Mouse (Mus musculus) hindbrain, embryonic 16.5 days (tissue): ENCODE results near the gene Tmpo. TPM values are rescaled to one million over a fixed set of nuclear protein-coding genes. Genes with fewer than 3 reads are reported as not detected.

Source experiments
- ATAC-seq: fragments of 200-750 bp; cut with Nextera tagmentation; 2 replicates; pipeline ENCODE4 v1.8.0; 2017; ENCODE audit warnings: moderate TSS enrichment, moderate library complexity
- H3K27ac ChIP-seq: fragments of 300-500 bp; sonication (generic); 2 replicates; pipeline ENCODE4 v1.5.1; 2014; ENCODE audit warnings: low read depth, mild to moderate bottlenecking, control low read depth, low read length, moderate library complexity
- H3K27me3 ChIP-seq: fragments of 300-500 bp; sonication (generic); replicated peaks from 2 replicates; pipeline ENCODE4 v1.6.1; 2014; ENCODE audit warnings: low read length; ENCODE audit not compliant: control insufficient read depth, insufficient read depth
- H3K36me3 ChIP-seq: fragments of 300-500 bp; sonication (generic); 2 replicates; pipeline ENCODE4 v1.6.1; 2014; ENCODE audit warnings: mild to moderate bottlenecking, low read length, moderate library complexity, mixed read lengths; ENCODE audit not compliant: control insufficient read depth, insufficient read depth
- H3K4me1 ChIP-seq: fragments of 300-500 bp; sonication (generic); 2 replicates; pipeline ENCODE4 v1.6.1; 2014; ENCODE audit warnings: low read depth, low read length; ENCODE audit not compliant: control insufficient read depth, insufficient read depth
- H3K4me2 ChIP-seq: fragments of 300-500 bp; sonication (generic); 2 replicates; pipeline ENCODE4 v1.6.1; 2014; ENCODE audit warnings: mild to moderate bottlenecking, low read length, control low read depth, moderate library complexity
- H3K4me3 ChIP-seq: fragments of 300-500 bp; sonication (generic); 2 replicates; pipeline ENCODE4 v1.5.1; 2014; ENCODE audit warnings: mild to moderate bottlenecking, low read length, control low read depth, moderate library complexity
- H3K9ac ChIP-seq: fragments of 300-500 bp; sonication (generic); 2 replicates; pipeline ENCODE4 v1.6.1; 2014; ENCODE audit warnings: low read depth, mild to moderate bottlenecking, control low read depth, low read length, moderate library complexity
- H3K9me3 ChIP-seq: fragments of 300-500 bp; sonication (generic); 2 replicates; pipeline ENCODE4 v1.6.1; 2014; ENCODE audit warnings: mild to moderate bottlenecking, low read length, moderate library complexity; ENCODE audit not compliant: control insufficient read depth
- WGBS: fragments of 180-500 bp; shearing (Covaris S2); extraction: QIAGEN DNeasy Blood & Tissue Kit; methylation state at CpG from one replicate; pipeline ENCODE4 v1.1.7; 2014; 5-methylcytosine and 5-hydroxymethylcytosine counted together
- polyA plus RNA-seq: library from polyadenylated mRNA; unstranded; fragments of >200 nt; fragmentation: Nextera tagmentation; extraction: Ambion mirVana; gene quantifications from 2 replicates; pipeline ENCODE4 v1.2.1, GENCODE M21; 2015

The Tmpo gene
- polyA plus RNA-seq, 1 experiment from 2014 or later = 68.7 TPM

DNA sequence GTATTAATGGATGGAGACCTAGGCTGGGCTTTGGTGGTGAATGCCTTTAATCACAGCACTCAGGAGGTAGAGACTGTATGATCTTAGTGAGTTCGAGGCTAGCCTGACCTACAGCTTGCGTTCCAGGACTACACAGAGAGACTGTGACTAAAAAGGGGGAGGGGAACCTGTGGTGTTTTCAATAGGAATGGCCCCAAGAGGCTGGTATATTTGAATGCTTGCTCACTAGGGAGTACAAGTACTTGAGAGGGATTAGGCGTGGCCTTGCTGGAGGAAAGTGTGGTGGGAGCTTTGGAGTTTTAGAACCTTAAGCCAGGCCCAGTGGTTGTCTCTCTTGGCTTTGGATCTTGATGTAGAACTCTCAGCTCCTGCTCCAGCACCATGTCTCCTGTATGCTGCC is 50.3 kb downstream of the Tmpo start:
- no peaks in the 10 kb centered on the region for H3K36me3 ChIP-seq
- no peak overlapping the region for H3K4me3 ChIP-seq
- no peak overlapping the region for H3K9ac ChIP-seq
- WGBS = 89% methylated on average over 3 of the region's 3 CpGs
- no peaks in the 10 kb centered on the region for H3K4me1 ChIP-seq
- H3K27ac ChIP-seq = no peak overlapping the region
- no peak for ATAC-seq
- H3K27me3 ChIP-seq = no peaks in the 10 kb centered on the region
- no peak overlapping the region for H3K4me2 ChIP-seq
- H3K9me3 ChIP-seq = no peaks in the 10 kb centered on the region

DNA sequence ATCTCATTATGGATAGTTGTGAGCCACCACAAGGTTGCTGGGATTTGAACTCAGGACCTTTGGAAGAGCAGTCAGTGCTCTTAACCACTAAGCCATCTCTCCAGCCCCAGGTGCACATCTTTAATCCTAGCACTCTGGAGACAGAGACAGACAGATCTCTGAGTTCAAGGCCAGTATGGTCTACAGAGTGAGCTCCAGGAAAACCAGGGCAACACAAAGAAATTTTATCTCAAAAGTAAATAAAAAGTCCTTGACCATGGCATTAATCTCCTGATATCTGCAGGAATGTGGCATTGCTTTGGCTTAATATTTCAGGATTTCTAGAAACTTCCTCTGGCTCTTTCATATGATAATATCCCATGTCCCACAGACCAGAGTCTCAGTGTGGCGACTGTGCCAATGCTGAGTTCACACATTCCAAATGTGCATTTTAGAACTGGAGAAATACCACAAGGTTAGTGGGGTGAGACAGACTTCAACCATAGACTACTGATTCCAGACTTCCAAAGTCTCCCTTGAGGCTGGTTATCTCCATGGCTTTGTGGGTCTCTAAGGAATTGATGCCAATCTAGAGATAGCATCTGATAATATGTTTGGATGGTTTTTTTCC is 52.5 kb downstream of the Tmpo start:
- no peak for ATAC-seq
- no peak overlapping the region for H3K9ac ChIP-seq
- WGBS = 68% methylated on average over 1 of the region's 1 CpGs

DNA sequence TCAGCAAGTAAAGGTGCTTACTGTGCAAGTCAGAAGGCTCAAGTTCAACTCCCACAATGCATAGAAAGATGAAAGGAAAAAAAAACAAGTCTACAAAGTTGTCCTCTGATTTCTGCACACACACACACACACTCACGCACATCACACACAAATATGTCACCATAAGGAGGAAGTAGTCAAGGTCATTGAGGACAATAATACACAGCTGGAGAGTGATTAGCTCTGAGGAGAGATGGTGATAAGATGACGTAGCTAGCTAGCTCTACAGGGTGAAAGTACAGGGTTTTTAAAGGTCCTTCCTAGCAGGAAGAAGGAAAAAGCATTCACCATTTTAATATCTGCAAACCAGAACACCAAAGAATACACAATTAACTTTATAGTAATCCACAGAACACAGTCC is 53.7 kb downstream of the Tmpo start:
- no peaks in the 10 kb centered on the region for H3K27me3 ChIP-seq
- no peak overlapping the region for H3K27ac ChIP-seq
- no peak overlapping the region for H3K4me3 ChIP-seq
- H3K4me1 ChIP-seq = peaks cover 7% of the 10 kb centered on the region
- 75% methylated on average over 2 of the region's 2 CpGs for whole genome bisulfite sequencing
- no peaks in the 10 kb centered on the region for H3K36me3 ChIP-seq
- H3K9me3 ChIP-seq = no peaks in the 10 kb centered on the region
- no peak for ATAC-seq
- H3K9ac ChIP-seq = no peak overlapping the region
- H3K4me2 ChIP-seq = no peak overlapping the region

More for the DNA sequence above, 52.5 kb downstream of the Tmpo start:
- Histone ChIP-seq H3K36me3 (no peaks in the 10 kb centered on the region), H3K4me2 (no peak overlapping the region), H3K4me1 (peaks cover 2% of the 10 kb centered on the region; the same call in 1 of the 2 replicates), H3K27me3 (no peaks in the 10 kb centered on the region), H3K27ac (no peak overlapping the region), H3K9me3 (no peaks in the 10 kb centered on the region), H3K4me3 (no peak overlapping the region)

DNA sequence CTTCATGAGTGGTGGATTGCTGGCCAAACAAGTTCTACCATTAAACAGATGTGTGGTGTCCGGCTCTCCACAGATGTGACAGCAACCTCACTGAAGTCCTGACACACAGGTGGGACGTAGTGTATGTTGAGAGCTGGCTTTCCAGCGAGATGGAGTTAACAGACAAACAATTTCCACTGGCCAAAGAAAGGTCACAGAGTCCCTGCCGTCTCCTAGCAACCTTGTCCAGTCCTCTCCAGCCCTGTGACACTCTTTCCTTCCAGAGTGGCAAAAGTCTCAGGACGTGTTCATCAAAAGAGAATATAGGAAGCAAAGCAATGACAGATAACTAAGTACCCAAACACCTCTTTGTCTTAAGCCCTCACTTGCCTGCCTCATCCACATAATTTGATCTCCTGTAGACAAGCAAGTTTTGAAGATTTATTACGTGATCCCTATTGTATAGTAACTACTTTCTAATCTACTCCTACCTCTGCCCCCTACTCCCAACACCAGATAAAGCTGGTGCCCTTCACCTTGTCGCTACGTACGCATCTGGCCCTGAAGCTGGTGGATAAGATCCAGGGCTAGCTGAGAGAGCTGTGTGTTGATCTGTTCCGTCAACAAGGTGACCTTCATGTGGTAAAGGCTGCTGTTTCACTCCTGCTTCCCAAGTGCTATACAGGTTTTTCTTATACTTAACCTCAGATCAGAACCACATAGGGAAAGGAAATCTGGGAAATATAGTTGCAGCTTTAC is 54.3 kb downstream of the Tmpo start:
- Histone ChIP-seq H3K27me3 (no peaks in the 10 kb centered on the region), H3K9ac (no peak overlapping the region), H3K36me3 (no peaks in the 10 kb centered on the region), H3K27ac (no peak overlapping the region), H3K4me1 (peaks cover 13% of the 10 kb centered on the region), H3K4me2 (no peak overlapping the region), H3K4me3 (no peak overlapping the region), H3K9me3 (no peaks in the 10 kb centered on the region)
- 77% methylated on average over 10 of the region's 10 CpGs for WGBS
- no peak for ATAC-seq

DNA sequence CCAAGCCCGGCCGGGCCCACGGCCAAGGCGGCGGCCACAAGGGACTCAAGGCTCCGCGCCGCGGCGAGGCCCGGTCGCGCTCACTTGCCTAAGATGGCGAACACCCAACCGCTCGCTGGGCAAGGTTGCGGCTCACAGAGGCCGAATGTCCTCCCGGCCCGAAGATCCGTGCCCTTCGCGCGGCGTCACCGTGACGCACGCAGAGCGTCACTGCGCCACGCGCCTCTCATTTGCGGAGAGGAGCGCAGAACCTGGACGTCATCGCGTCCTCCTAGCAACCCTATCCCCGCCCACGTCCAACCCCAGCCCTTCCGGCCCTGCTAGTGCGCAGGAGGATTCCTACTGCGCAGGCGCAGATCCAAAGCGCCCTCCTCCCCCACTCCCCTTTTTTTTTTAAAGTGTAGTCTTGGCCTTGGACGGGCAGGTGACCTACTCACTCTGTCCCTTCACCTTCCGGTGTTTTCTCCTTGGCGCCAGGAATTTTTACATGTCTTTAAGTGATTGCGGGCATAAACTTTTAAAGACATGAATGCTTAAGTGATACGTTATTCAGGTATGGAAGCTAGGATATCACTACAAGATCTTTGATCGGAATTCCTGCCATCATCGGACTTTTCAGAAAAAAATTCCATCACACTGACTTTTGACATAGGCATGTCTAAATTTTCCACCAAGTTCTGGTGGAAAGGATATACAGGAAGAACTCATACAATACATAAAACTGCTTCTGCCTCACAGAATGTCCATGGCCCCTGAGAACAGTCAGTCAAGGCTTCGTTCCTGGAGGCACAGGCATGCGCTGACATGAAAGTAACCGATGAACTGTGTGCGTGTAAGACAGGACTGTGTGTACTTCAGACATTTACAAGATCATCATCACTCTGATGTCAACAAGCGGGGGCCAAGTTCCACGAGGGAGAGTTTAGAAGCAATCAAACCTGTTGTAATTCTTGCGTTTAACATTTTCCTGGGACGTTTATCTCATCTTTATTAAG is 57.0 kb downstream of the Tmpo start, which contains the start of gene Slc25a3:
Gene Slc25a3 (minus strand): TSS at position 232 of the 995 bp plus-strand sequence.
- peaks cover 14% of the 10 kb centered on the region for H3K4me1 ChIP-seq
- H3K4me2 ChIP-seq = peak within 1 kb of the TSS; percentile 62
- peak within 1 kb of the TSS; percentile 91 for H3K4me3 ChIP-seq
- peaks cover 8% of the 10 kb centered on the region; the same call in 1 of the 2 replicates for H3K36me3 ChIP-seq
- H3K27me3 ChIP-seq = no peaks in the 10 kb centered on the region
- peak; percentile 100 for ATAC-seq
- peak within 1 kb of the TSS; percentile 94 for H3K9ac ChIP-seq
- H3K27ac ChIP-seq = peak within 1 kb of the TSS; percentile 95
- H3K9me3 ChIP-seq = no peaks in the 10 kb centered on the region
- WGBS = 13% methylated on average over 54 of the region's 59 CpGs

DNA sequence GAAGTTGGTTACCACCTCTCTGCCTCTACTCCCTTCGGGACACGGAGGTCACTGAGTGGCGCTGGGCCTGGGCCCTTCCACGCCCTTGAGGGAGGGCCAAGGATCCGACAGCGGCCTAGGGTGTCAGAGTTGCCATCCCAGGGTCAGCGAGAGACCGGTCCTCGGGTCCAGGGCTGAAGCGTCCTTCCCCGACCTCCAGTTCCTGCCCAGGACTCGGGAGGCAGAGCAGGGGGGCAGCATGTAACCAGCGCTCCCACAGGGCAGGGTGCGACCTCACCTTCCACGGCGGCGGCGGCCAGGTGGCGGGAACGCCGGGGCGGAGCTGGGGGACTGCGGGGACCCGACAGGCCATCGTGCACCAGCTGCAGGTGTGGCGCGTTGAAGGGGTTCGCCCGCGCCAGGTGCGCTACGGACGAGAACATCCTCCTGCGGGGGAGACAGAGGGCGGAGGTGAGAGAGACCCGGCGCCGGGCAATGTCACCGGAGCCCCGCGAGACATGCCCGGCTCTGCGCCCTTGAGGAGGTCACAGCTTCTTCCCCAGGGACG is 57.8 kb downstream of the Tmpo start:
- Histone ChIP-seq H3K9ac (peak overlapping the region; percentile 94), H3K36me3 (peaks cover 15% of the 10 kb centered on the region), H3K4me3 (peak overlapping the region; percentile 91), H3K27ac (peak overlapping the region; percentile 95), H3K9me3 (no peaks in the 10 kb centered on the region), H3K4me2 (peak overlapping the region; percentile 54), H3K27me3 (no peaks in the 10 kb centered on the region), H3K4me1 (peaks cover 14% of the 10 kb centered on the region)
- WGBS = under 1% methylated on average over 43 of the region's 44 CpGs
- peak; percentile 53 for ATAC-seq

DNA sequence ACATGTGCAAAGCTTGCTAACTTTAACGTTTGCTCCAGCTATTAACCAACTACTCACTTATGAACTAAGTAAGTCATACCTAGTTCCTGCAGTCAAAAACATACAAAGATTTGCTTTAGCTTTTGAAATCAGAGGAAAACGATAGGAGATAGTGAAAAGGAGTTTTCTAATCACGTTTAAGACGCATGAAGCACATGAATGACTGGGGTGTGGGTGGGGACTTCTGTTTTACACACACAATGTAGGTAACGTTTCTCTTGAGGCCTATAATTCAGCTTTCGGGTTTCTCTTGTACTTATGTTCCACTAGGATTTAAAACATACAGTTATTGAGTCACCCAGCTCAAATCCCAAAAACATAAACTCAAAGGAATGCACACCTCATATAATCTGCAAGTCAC is 58.5 kb downstream of the Tmpo start:
- Histone ChIP-seq H3K4me3 (peak overlapping the region; percentile 91), H3K27me3 (no peaks in the 10 kb centered on the region), H3K9me3 (no peaks in the 10 kb centered on the region), H3K4me1 (peaks cover 14% of the 10 kb centered on the region), H3K9ac (peak overlapping the region; percentile 94), H3K36me3 (peaks cover 21% of the 10 kb centered on the region), H3K27ac (no peak overlapping the region), H3K4me2 (peak overlapping the region; percentile 54)
- WGBS = 34% methylated on average over 6 of the region's 6 CpGs
- ATAC-seq = no peak

DNA sequence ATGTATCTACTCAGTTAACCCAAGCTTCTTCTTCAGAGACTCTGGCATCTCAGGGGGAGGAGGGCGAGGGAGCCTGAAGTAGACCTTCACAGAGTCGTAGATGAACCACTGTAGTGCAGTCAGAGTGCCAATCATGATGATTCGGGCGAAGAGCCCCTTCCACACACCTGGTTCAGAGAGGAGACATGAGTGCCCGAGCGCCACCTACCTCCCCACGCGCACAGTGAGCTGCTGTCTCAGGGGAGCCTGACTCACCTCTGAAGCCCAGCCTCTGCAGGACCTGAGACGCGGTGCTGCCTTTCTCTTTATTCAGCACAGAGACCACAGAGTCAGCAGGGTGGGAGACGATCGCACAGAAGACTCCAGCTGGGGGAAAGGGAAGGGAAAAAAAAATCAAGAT is 64.2 kb downstream of the Tmpo start:
- no peak overlapping the region for H3K4me3 ChIP-seq
- H3K9ac ChIP-seq = no peak overlapping the region
- H3K36me3 ChIP-seq = peaks cover 65% of the 10 kb centered on the region
- no peak overlapping the region for H3K4me2 ChIP-seq
- no peak for ATAC-seq
- no peak overlapping the region for H3K27ac ChIP-seq
- H3K4me1 ChIP-seq = peaks cover 2% of the 10 kb centered on the region
- H3K27me3 ChIP-seq = no peaks in the 10 kb centered on the region
- no peaks in the 10 kb centered on the region for H3K9me3 ChIP-seq
- 93% methylated on average over 12 of the region's 12 CpGs for WGBS
